Mouse (Mus musculus) thymus, postnatal 4 days (tissue): ENCODE data around the gene Lrfn2.

Source experiments
- DNase-seq: peaks from one replicate; pipeline ENCODE4 v3.0.0; 2021

The Lrfn2 gene

DNA sequence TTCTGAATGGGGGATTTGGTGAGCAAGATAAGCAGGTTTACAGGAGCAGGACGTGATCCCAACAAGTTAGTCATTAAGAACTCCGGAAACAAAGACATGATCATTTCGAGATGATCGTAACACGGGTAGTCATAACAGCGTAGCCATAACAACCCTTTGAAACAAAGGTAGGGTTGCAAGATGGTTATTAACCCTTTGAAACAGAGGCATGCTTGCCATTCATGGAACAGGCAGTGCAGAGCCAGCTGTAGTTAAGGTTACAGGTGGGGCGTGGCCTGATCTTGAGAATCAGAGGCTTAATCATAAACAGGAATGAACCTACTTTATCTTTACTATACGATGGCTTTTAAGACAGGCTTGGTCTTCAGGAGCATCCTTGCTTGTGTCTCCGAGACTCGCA, 39.1 kb downstream of the Lrfn2 start:
- no peak for DNase-seq

DNA sequence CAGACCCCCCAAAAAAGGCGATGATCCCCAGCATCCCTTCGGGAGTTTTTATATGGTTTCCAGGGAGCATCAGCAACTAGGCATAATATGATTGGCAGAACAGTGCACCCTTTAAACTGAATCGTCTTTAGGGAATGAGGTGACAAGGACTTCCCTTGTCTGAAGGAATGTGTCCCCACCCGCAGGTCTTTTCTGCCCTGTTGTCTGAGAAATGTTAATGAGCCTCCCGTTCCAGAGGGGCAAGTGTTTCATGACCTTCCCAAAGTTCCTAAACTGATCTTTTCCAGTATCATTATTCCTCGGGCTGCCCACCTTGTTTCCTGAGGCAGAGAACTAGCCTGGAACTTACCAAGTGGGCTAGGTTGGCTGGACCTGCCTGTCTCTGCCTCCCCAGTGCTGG, 40.7 kb downstream of the Lrfn2 start:
- no peak for DNase-seq

DNA sequence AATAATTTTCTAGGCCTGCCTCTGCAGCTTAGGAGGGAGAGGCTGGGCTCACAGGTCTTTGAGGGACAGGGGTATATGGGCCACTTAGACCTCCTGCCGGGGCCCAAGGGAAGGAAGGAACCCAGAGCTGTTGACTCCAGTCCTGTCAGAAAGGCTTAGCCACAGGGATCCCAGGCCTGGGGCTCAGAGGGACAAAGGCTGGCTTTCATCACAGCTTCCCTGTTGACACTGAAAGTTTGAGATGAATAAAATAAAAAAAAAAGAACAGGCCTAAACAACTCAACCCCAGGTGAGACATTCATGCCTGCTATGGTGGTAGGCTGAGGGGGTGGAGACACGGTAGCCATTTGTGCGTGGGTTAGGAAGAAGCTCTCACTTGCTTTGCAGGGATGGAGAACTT, 41.2 kb downstream of the Lrfn2 start:
- no peak for DNase-seq

DNA sequence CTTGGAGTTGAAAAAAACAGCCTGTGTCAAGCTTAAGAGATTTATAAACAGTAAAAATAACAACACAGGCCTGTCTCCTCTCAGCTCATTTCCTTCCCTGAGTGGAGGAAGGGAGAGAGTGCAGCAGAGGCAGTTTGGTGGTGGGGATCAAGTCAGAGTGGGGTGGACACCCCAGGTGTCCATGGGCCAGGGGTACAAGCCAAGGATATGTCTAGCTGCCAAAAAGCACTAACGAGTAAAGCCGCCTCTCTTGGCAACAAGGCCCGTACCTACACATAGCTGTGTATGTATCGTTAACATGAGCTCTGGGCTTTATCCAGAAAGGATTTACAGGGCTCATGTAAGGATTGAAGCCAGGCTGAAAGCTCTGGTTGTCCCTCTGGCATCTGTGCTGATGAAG, 42.9 kb downstream of the Lrfn2 start:
- DNase-seq = no peak

DNA sequence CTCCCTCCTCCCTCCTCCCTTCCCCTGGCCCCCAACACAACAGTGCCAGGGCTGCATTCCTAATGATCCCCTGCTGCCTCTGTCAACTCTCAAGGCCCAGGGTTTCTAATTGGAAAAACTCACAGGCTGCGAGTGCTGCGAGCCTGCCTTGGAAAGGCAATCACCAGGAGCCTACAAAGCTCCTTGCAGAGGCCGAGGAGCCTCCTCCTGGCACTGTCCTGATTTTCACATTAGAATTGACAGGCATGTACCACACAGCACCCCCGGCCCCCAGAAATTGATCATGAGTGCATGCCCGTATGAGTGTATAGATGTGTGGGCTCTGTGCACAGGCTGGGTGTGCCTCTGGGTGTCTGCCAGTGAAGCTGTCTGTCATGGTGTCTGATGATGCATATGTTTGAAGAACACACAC, 44.4 kb downstream of the Lrfn2 start:
- DNase-seq = no peak

DNA sequence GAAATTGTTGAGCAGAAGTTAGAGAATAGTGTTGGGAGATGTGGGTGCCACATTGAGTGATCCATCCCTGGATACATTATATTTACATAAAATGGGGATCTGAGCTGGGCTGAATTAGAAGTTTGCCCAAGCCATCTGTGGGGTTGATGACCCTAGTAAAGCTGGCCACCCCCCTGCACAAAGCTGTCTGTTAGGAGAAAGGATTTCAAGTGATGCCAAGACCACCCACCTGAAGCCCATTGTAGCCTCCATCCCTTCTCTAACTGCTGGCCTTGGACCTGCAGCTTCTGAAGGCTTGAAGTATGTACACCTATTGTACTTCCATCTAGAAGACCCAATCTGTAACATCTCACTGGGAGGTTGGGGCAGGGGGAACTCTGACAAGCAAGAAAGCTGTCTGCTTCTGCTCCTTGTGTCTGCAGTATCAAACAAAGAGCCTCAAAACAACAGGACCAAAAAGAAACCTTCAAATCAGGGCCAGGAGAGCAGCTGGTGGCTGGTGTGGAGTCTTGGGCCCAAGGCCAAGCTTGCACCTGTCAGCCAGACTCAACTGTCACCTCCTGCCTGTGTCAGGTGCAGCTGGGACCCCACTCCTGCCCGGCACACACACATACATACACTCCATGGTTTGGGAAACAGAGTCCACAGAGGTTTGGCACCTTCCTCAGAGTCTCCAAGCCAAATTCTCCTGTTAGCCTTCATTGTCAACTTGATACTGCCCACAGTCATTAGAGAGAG, 63.2 kb downstream of the Lrfn2 start:
- DNase-seq = no peak

DNA sequence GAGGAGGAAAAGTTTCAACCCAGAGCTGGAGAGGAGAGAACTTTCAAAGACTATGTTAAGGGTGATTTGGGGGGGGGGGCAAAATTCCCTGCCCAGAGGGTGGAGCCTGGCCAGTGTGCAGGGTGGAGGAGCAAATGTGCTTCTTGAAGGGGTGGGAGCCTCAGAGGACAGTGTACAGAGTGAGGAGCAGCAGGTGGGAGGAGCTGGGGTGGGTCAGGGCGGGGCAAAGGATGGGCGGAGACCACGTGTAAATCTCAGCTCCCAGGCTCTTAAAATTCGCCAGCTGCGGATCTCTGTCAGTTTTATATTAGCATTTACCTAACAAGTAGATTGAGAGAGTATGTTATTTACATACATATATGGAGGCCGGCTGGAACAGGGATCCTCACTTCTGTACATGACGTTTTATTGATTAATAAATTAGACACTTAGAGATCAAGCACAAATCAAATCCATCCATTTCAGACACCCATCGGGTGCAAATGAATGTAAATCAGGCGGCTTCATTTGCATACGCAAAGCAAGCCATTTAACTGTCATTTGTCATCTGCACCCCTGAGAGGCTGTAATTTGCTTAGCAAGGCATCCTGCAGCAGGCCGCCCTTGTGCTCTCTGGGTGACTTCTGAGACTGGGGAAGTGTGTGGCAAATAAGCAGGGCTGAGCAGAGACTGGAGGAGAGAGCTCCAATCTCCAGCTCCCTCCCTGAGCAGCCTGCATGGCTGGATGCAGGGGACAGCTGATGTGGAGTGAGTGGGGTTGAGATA, 67.5 kb downstream of the Lrfn2 start:
- no peak for DNase-seq

DNA sequence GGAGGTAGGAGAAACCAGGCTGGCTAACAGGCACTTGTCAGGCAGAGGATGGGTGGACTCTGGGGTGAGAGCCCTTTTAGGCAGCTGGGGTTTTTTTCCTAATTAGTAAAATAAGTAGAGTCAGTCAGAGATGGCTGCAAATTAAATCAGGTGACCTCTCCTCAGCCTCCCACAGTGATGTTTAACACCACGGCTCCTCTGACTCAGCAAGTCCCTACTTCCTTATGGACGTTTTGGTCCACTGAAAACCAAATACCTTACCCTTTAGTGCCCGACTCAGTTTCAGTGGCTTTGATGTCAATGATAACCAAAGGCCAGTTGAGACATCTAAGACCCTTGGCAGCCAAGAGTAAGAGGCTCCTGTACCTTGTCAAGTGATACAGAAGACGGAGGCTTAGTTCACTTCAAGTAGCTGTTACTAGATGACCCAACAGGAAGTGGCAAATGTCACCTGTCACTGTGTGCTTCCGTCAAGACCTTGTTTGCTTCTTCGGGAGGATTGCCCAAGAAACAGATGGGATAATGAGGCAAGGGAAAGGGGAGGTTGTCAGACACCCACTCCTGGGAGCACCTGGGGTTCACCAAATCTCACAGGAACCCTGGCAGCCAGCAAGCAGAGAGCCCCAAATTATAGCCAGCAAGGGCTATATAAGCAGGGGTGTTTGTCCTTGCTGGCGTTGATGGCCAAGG, 77.3 kb downstream of the Lrfn2 start:
- DNase-seq = no peak

DNA sequence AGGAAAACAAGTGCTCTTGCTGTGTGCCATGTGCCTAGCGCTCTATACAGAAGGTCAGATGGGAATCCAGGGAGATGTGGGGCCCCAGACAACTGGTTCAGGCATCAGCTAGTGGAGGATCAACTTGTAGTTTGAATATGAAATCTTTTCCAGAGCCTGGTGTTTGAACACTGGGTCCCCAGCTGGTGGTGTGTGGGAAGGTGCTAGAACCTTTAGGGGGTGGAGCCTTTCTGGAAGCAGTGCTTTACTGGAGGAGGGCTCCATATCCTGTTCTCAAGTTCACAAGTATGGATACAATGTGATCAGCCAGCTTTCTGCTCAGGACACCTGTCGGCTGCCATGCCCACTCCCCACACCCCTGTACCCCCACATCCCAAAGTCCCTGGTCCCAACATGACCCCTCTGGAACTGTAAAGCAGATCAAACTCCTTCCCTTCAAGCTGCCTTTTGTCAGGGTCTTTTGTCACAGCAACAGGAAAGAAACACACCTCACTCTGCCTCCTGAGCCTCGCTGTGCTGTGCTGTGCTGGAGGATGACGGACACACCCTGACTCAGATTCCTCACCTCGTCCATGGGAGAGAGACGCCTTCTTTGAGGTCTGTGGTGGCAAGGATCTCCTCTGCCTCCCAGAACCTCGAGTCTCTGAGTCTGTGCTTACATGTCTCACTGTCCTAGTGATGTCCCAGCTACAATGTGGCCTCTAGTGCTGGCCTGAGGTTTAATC, 81.9 kb downstream of the Lrfn2 start:
- DNase-seq = no peak

DNA sequence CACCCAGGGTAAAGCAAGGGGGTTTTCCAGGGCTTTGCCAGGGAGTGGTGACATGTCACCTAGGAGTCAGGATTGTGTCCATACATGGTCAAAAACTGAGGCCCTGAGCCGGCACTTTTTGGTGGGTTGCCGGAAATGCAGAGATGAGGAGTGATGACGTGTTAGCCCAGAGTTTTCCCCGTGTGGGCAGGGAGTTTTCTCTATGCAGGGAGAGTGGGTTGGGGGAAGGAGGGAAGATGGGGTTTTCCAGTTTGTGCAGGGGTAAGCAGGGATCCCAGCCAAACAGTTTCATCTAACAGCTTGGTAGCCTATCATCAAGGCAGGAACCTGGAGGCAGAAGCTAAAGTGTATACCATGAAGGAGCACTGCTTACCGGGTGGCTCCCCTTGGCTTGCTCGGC, 83.2 kb downstream of the Lrfn2 start:
- no peak for DNase-seq

DNA sequence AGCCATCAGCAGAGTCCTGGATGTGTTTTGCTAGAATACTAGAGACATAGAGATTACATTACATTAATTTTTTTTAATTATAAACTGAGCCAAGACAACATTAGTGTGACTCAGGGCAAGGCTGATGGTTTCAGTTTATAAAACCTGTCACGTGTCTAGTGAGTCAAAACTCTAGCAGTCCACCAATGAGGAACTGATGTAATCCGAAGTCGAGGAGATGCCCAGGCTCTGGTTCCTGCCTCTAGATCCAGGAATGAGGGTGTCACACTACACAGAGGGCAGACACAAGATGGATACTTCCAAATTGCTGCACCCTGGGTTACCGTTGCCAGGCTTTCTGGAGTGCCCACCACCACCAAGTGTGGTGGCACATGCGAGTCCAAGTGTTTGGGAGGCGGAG, 84.0 kb downstream of the Lrfn2 start:
- DNase-seq = no peak

DNA sequence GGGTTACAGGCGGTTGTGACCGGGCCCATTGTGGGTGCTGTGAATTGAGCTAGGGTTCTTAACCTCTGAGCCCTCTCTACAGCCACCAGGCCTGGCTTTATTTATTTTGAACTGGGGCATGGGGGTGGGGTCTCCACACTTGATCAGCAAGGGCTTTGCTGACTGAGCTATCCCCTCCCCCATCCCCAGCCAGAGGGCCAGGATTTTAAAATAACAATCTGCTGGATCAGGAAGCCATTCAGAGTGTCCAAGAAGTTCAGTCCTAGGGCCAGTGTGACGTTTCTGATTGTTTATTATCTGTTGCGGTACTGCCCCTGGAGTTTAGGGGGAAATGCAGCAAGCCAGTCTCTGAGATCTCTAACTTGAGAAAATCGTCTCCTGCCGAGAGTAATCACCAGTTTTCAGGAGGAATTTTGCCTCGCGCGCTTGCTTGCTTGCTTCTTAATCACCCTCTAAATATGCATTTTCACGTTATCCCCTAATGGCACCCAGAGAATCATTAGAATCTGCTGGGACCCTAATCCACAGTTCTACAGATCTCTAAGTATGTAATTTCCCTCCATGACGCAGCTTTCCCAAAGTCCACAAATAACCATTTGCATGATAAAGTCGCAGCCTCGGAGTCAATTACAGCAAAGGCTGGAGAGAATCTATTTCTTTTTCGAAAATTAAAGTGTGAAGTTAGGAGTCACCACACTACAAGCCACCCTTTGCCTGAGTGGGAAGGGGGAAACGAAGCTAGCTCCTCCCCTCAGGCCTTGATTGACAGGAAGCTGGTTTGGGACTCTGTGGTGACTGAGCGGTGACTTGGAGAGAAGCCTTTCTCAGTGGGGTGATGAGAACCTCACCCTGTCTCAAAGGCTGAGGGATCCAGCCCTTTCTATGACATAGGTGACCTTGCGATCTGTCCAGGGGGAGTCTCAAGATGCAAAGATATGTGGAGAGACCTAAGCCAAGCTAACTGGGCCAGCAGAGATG, 85.5 kb downstream of the Lrfn2 start:
- DNase-seq = no peak

DNA sequence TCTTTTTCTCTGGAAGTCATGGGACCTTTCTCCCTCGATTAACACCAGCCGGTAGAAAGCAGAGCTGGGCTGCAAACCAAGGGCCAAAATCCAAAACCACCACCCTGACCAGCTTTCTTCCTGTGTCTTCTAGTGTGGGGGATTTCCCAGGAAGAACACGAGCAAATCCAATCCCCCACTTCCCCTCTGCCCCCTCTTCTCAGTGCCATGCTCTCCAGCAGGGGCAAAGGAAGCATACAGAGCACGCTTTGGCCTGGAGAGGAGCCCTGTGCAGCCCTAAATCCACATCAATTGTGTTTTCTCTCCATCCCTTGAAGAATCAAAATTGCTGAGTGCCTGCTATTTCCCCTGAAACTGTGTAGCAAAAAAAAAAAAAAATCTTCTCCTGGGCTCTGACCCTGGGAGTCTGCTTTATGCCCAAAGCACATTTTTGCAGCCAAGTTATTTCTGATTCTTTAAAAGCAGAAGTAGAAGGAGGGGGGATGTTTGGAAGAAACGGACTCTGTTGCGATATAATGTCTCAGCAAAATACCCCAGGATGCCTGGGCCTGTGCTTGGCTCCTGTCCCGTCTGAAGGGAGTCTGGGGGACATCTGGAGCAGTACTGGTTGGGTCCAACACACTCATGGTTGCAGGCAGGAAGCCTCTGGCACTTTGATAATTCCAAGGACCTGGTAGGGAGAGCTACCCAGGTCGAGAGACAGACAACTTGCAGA, 86.8 kb downstream of the Lrfn2 start:
- no peak for DNase-seq

DNA sequence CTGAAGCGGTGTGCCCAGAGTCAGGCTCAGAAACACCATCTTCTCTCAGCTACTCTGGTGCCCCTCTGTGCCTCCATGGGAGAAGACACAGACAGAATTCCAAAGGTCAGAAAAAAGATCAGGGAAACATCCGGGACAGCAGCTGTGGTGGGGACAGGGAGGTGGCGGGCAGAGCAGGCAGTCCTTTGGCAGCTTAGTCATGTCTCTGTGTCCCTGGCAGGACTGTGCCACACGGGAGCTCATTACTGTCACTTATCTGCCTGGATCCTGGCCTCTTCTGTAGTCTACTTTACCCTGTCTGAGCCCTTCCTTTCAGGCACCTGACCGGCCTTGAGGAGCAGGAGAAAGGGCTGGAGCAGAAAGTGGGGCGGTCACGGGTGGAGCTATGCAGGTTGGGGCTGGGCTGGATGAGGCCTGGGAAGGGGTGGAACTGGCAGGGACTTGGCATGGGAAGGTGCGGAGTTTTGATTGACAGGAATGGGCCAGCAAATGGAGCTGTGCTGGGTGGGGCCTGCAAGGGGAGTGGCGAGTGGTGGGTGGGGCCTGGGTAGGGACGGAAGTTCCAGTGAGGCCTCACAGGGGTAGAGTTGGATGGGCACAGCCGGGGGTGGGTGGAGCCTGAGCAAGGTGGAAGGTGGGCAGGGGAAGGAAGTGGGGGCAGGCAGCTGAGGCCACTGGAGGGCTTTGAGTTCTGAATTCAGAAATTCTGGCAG, 97.5 kb downstream of the Lrfn2 start:
- peak; percentile 78 for DNase-seq

DNA sequence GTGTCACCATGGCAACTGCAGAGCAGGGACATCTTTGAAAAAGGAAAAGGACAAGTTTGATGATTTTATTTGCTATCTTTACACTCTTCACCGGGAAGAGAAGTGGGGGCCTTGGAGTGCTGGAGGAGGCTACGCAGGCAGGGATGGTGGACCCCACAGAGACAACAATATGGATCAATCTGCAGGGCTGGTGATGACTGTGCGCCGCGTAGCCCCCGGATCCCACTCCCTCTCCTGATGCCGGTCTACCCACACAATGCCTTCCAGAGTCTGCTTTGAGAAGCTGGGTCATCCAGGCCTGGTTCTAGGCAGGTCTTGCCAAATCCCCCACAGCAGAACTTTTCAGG, 98.1 kb downstream of the Lrfn2 start:
- DNase-seq = no peak

DNA sequence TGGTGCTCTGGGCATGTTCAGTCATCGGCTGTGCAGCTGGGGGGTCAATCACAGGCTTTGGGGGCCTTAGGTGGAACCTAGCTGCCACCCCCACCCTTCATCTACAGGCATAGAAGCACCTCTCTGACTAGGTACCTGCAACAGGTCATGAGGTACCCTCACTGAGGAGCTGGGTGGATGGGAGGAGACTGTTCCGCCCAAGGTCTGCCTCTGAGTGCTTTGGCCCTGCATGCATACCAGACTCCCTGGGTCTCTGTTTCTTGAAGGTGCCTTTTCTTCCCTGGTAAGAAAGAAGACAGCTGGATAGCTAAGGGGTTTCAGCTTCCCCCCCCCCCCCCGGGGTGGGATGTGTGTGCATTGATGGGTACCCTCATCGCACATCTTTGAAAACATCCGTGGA, 98.7 kb downstream of the Lrfn2 start:
- DNase-seq = no peak

DNA sequence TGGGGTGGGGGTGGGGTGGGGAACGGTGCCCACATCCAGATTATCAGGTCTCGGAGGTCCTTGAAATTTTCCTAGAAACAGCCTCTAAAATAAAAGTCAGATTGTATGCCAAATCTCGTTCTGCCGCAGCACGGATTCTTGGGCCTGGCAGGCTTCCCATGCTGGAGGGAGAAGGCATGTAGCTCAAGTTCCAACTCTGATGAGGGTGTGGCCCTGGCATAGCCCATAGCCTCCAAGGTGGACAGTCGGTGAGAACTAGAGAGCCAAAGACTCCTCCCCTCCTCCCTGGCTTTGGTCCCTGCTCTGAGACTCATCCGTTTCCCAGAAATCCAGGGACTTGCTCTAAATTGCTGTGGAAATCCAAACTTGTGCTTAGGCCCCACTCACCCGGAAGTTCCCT, 99.6 kb downstream of the Lrfn2 start:
- DNase-seq = no peak

DNA sequence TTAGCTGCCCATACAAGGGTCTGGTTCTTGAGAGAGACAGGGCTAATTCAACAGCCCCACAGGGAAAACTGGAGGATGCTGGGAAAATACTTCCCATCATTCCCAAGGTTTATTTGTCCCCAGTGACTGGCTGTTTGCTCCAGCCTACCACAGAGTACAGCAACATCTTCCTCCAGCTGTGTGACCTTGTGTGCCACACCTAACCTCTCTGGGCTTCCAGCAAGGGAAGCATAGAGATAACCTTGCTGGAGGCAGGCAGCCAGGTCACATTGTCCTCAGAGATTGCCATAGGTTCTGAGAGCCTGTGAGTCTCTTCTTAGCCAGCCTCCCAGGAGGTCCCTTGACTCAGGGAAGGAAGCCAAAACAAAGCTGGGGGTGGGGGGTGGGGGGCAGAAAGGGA, 101.1 kb downstream of the Lrfn2 start:
- DNase-seq = no peak

DNA sequence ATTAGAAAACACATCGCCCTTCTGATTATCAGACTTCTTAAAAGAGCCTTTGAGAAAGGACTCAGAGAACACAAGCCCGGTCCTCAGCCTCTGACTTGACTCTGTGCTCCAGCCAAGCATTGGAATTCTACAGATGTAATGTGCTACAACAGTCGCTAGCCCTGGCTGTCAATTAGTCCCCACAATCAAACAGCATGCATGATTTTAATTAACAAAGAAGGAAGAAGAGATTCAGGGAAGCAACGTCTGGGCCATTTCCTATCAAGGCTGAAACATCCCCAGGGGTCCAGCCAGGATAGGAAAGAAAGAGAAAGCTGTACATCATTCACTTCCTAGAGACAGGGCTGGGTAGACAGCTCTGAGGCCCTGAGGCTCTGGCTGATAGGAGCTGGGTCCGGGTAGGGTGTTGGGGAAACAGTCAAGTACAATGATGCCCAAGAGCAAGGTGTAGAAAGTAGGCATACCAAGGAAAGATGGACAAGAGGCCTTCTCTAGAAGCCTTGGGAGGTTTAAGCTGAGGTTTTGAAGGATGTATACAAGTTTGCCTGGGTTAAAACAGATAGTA, 101.6 kb downstream of the Lrfn2 start:
- DNase-seq = no peak

DNA sequence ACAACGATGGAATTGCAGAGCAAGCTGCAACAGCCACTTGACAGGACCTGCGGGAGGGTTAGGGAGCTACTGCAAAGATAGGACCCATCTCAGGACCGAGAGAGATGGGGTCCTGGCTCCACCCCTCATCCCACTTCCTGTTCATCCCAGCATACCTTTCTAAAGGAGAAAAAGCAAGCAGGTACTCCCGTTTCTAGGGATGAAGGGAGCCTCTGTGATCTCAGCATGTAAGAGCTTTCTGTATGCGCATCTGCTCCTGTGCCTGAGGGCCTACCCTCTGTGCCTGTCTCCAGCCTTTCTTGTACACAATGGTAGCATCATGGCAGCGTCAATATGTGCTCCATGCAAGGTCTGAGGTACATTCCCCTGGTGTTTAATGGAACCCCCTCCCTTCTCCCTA, 102.9 kb downstream of the Lrfn2 start:
- DNase-seq = no peak
